Mouse (Mus musculus) small intestine, adult 2 months (tissue): ENCODE data around the gene Anapc15. TPM values are rescaled to one million over a fixed set of nuclear protein-coding genes. Genes with fewer than 3 reads are reported as not detected.

Experiments
- H3K27ac ChIP-seq: fragments of 200-500 bp; 2 replicates; pipeline ENCODE4 v1.5.1; 2012; ENCODE audit warnings: low read depth, low read length, control low read depth, inconsistent platforms; ENCODE audit not compliant: insufficient read depth
- H3K27me3 ChIP-seq: fragments of 200-500 bp; 2 replicates; pipeline ENCODE4 v1.6.1; 2012; ENCODE audit warnings: mild to moderate bottlenecking, moderate library complexity, low read length, inconsistent platforms; ENCODE audit not compliant: control insufficient read depth, insufficient read depth
- H3K36me3 ChIP-seq: fragments of 200-500 bp; 2 replicates; pipeline ENCODE4 v1.6.1; 2012; ENCODE audit warnings: mild to moderate bottlenecking, low read length, control low read depth, inconsistent platforms; ENCODE audit not compliant: control insufficient read depth, insufficient read depth
- H3K4me1 ChIP-seq: fragments of 200-500 bp; 2 replicates; pipeline ENCODE4 v1.6.1; 2012; ENCODE audit warnings: low read length, inconsistent platforms, mixed read lengths; ENCODE audit not compliant: control insufficient read depth, insufficient read depth, insufficient read length
- H3K4me3 ChIP-seq: fragments of 200-500 bp; 2 replicates; pipeline ENCODE4 v1.5.1; 2012; ENCODE audit warnings: low read depth, mild to moderate bottlenecking, control low read depth, inconsistent platforms, low read length, moderate library complexity
- CTCF ChIP-seq: fragments of 200-500 bp; IDR thresholded peaks from 2 replicates; pipeline ENCODE4 v1.5.1; 2012; ENCODE audit warnings: low read depth, mild to moderate bottlenecking, control low read depth, inconsistent platforms, low read length, moderate library complexity, mixed read lengths; ENCODE audit not compliant: insufficient replicate concordance, insufficient read length; ENCODE audit errors: extremely low read depth
- POLR2A ChIP-seq: fragments of 200-500 bp; IDR thresholded peaks from 2 replicates; pipeline ENCODE4 v1.6.1; 2012; ENCODE audit warnings: low read depth, mild to moderate bottlenecking, control low read depth, inconsistent platforms, low read length, moderate library complexity
- WGBS: fragments of 180-500 bp; shearing (Covaris S2); methylation state at CpG from one replicate; pipeline ENCODE4 v1.1.7; 2018; 5-methylcytosine and 5-hydroxymethylcytosine counted together
- polyA plus RNA-seq: library from polyadenylated mRNA; depleted of rRNA; stranded (reverse); fragments of >200 nt; gene quantifications from 2 replicates; pipeline ENCODE4 v1.2.3, GENCODE M21; 2012

Gene Anapc15
- polyA plus RNA-seq, 1 experiment = 22.6 TPM

- Histone ChIP-seq H3K27me3 (no peaks in the 10 kb centered on the region), H3K4me3 (no peak overlapping the region), H3K27ac (no peak overlapping the region), H3K36me3 (no peaks in the 10 kb centered on the region), H3K4me1 (no peaks in the 10 kb centered on the region)
- TF ChIP-seq CTCF = no peak
- no peak for TF ChIP-seq POLR2A
- WGBS = 98% methylated on average over 4 of the region's 4 CpGs
Observed at GRCm38 (mm10) chr7:101867482-101867881, 4.0 kb downstream of the Anapc15 start.

- WGBS = 77% methylated on average over 13 of the region's 13 CpGs
- Histone ChIP-seq H3K27ac (no peak overlapping the region), H3K4me3 (no peak overlapping the region), H3K36me3 (no peaks in the 10 kb centered on the region), H3K27me3 (no peaks in the 10 kb centered on the region), H3K4me1 (no peaks in the 10 kb centered on the region)
- no peak for TF ChIP-seq CTCF
- TF ChIP-seq POLR2A = no peak
Observed at GRCm38 (mm10) chr7:101868241-101869162, 5.0 kb downstream of the Anapc15 start.

DNA sequence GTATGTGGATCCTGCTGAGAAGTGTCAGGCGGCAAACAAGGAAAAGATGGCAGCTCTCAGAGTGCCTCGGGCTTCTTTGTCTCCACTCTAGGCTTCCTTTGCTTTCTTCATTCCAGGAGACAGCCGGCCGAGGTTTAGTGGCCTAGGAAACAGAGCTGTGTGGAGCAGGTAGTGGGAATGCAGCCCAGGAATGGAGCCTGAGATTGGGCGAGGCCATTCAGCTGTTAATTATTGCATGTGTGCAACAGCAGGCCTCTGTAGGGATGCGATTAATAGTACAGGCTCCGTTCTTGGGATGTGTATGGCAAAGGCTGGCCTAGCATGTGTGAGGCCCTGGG, 5.6 kb downstream of the Anapc15 start:
- no peaks in the 10 kb centered on the region for H3K27me3 ChIP-seq
- H3K4me1 ChIP-seq = no peaks in the 10 kb centered on the region
- no peaks in the 10 kb centered on the region for H3K36me3 ChIP-seq
- no peak for TF ChIP-seq POLR2A
- TF ChIP-seq CTCF = no peak
- H3K4me3 ChIP-seq = no peak overlapping the region
- 56% methylated on average over 7 of the region's 7 CpGs for WGBS
- H3K27ac ChIP-seq = no peak overlapping the region

- TF ChIP-seq CTCF (no peak), POLR2A (no peak)
- no peaks in the 10 kb centered on the region for H3K27me3 ChIP-seq
- H3K4me1 ChIP-seq = no peaks in the 10 kb centered on the region
- no peak within 1 kb of the TSS for H3K27ac ChIP-seq
- 34% methylated on average over 2 of the region's 2 CpGs for WGBS
- no peak within 1 kb of the TSS for H3K4me3 ChIP-seq
- H3K36me3 ChIP-seq = no peaks in the 10 kb centered on the region
Observed at GRCm38 (mm10) chr7:101870629-101871028, 7.1 kb downstream of the Anapc15 start, which contains the start of gene Folr1. Gene Folr1, minus strand, starts transcription at chr7:101870788.

GRCm38 (mm10) chr7:101871296-101871695, 7.8 kb downstream of the Anapc15 start:
- Histone ChIP-seq H3K27ac (no peak overlapping the region), H3K4me1 (no peaks in the 10 kb centered on the region), H3K36me3 (no peaks in the 10 kb centered on the region), H3K27me3 (no peaks in the 10 kb centered on the region), H3K4me3 (no peak overlapping the region)
- TF ChIP-seq POLR2A = no peak
- TF ChIP-seq CTCF = no peak
- 55% methylated on average over 3 of the region's 3 CpGs for WGBS

DNA sequence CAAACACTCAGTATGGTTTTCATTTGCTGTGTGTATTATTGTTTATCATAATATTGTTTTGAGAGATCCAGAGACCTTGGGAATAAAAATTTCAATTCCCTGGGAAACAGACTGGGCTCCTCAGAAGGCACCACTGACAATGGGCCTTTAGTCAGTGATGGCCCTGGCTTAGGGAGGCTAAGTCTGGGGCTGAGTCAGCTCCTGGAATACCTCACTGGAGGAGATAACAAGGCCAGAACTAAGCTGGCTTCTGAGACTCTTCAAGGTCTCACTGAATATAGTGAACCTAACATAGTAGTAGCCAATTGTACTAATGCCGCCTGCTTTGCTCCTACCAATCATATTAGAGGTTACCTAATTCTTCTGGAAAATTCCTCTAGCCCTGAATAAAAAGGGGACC, 12.5 kb downstream of the Anapc15 start:
- H3K36me3 ChIP-seq = no peaks in the 10 kb centered on the region
- TF ChIP-seq POLR2A (no peak), CTCF (no peak)
- no peaks in the 10 kb centered on the region for H3K4me1 ChIP-seq
- H3K27me3 ChIP-seq = no peaks in the 10 kb centered on the region
- WGBS = 93% methylated on average over 1 of the region's 1 CpGs
- H3K4me3 ChIP-seq = no peak overlapping the region
- H3K27ac ChIP-seq = no peak overlapping the region

DNA sequence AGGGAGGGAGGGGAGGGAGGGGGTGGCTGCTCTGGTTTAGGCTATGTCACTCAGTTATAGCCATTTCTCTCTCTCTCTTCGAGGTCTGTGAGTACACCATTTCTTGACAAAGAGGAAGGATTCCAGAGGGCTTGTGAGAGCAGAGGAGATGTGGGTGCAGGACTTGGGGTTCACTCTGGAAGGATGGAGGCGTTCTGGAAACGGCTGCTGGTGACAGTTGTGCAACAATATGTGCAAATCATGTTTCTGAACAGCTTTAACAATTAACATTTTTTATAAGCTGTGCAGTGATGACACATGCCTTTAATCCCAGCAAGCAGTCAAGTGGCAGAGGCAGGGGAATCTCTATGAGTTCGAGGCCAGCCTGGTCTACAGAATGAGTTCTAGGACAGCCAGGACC, 17.3 kb downstream of the Anapc15 start:
- Histone ChIP-seq H3K4me3 (no peak overlapping the region), H3K27ac (no peak overlapping the region), H3K36me3 (no peaks in the 10 kb centered on the region), H3K27me3 (no peaks in the 10 kb centered on the region), H3K4me1 (no peaks in the 10 kb centered on the region)
- TF ChIP-seq POLR2A (no peak), CTCF (no peak)
- 70% methylated on average over 4 of the region's 4 CpGs for WGBS
